Mouse (Mus musculus): ENCODE results near the gene Grcc10. TPM values are rescaled to one million over a fixed set of nuclear protein-coding genes. Genes with fewer than 3 reads are reported as not detected.

The Grcc10 gene
- polyA plus RNA-seq, 1 experiment from 2014 or later: 43.6 TPM

GRCm38 (mm10) chr6:124693243-124693981, 47.8 kb downstream of the Grcc10 start:
- Histone ChIP-seq H3K27ac (no peak overlapping the region), H3K36me3 (ENCODE audit: inconsistent target) (no peaks in the 10 kb centered on the region), H3K79me2 (ENCODE audit: inconsistent target) (peaks cover 18% of the 10 kb centered on the region; the same call in 1 of the 2 replicates), H3K4me3 (ENCODE audit: inconsistent target) (no peak overlapping the region)
- WGBS (ENCODE audit: missing documents): 75% methylated on average over 15 of the region's 15 CpGs

GRCm38 (mm10) chr6:124690517-124690916, 50.7 kb downstream of the Grcc10 start:
- no peak overlapping the region for H3K27ac ChIP-seq
- H3K36me3 ChIP-seq (ENCODE audit: inconsistent target): no peaks in the 10 kb centered on the region
- 84% methylated on average over 3 of the region's 3 CpGs for WGBS (ENCODE audit: missing documents)
- H3K4me3 ChIP-seq (ENCODE audit: inconsistent target): no peak overlapping the region
- H3K79me2 ChIP-seq (ENCODE audit: inconsistent target): peaks cover 26% of the 10 kb centered on the region; the same call in 1 of the 2 replicates

Other genes with a start within 250 kb of the Grcc10 start
- 2.9 to 4.9 TPM (median 3.0 TPM) in 3 replicates for gene C1rl, start 248.3 kb downstream of the Grcc10 start, polyA plus RNA-seq (2018)
- gene C1ra, start 229.0 kb downstream of the Grcc10 start, polyA plus RNA-seq (2018): 3.5 to 6.5 TPM (median 4.8 TPM) in 3 replicates
- gene C1s1, start 199.0 kb downstream of the Grcc10 start, polyA plus RNA-seq (2018): not detected in 3 replicates
- not detected in 3 replicates for gene C1rb, start 171.1 kb downstream of the Grcc10 start, polyA plus RNA-seq (2018)
- not detected in 3 replicates for gene C1s2, start 105.3 kb downstream of the Grcc10 start, polyA plus RNA-seq (2018)
- gene Lpcat3, start 78.3 kb downstream of the Grcc10 start, polyA plus RNA-seq (2018): 42.1 to 61.4 TPM (median 45.7 TPM) in 3 replicates
- gene Emg1, start 29.2 kb downstream of the Grcc10 start, polyA plus RNA-seq (2018): 27.4 to 82.6 TPM (median 54.2 TPM) in 3 replicates
- 84.2 to 177 TPM (median 93.5 TPM) in 3 replicates for gene Phb2, start 29.0 kb downstream of the Grcc10 start, polyA plus RNA-seq (2018)
- gene Ptpn6, start 2.7 kb downstream of the Grcc10 start, polyA plus RNA-seq (2018): 172 to 251 TPM (median 215 TPM) in 3 replicates
- not detected in 3 replicates for gene Gm45234, start 14.6 kb upstream of the Grcc10 start, polyA plus RNA-seq (2018)
- 17.0 to 35.6 TPM (median 21.7 TPM) in 3 replicates for gene Atn1, start 15.2 kb upstream of the Grcc10 start, polyA plus RNA-seq (2018)
- 4.8 to 9.6 TPM (median 6.7 TPM) in 3 replicates for gene Eno2, start 28.3 kb upstream of the Grcc10 start, polyA plus RNA-seq (2018)
- not detected in 3 replicates for gene Lrrc23, start 38.4 kb upstream of the Grcc10 start, polyA plus RNA-seq (2018)
- gene Spsb2, start 67.3 kb upstream of the Grcc10 start, polyA plus RNA-seq (2018): 24.2 to 48.9 TPM (median 43.2 TPM) in 3 replicates
- 195 to 347 TPM (median 203 TPM) in 3 replicates for gene Tpi1, start 72.9 kb upstream of the Grcc10 start, polyA plus RNA-seq (2018)
- gene Usp5, start 88.1 kb upstream of the Grcc10 start, polyA plus RNA-seq (2018): 61.4 to 91.7 TPM (median 71.1 TPM) in 3 replicates
- 3.2 to 22.0 TPM (median 8.6 TPM) in 3 replicates for gene Cdca3, start 88.2 kb upstream of the Grcc10 start, polyA plus RNA-seq (2018)
- gene Gnb3, start 98.9 kb upstream of the Grcc10 start, polyA plus RNA-seq (2018): 0.27 TPM in 1 of 3 replicates, not detected in the others
- 9.8 to 27.6 TPM (median 12.3 TPM) in 3 replicates for gene P3h3, start 116.4 kb upstream of the Grcc10 start, polyA plus RNA-seq (2018)
- 20.0 to 195 TPM (median 70.2 TPM) in 3 replicates for gene Gpr162, start 122.6 kb upstream of the Grcc10 start, polyA plus RNA-seq (2018)
- 49.3 to 211 TPM (median 83.5 TPM) in 3 replicates for gene Cd4, start 146.8 kb upstream of the Grcc10 start, polyA plus RNA-seq (2018)
- 1.5 to 1.8 TPM (median 1.5 TPM) in 3 replicates for gene Lag3, start 170.3 kb upstream of the Grcc10 start, polyA plus RNA-seq (2018)
- 540 to 1,227 TPM (median 1,212 TPM) in 3 replicates for gene Ptms, start 178.7 kb upstream of the Grcc10 start, polyA plus RNA-seq (2018)
- gene Mlf2, start 190.0 kb upstream of the Grcc10 start, polyA plus RNA-seq (2018): 179 to 203 TPM (median 199 TPM) in 3 replicates
- gene Cops7a, start 224.2 kb upstream of the Grcc10 start, polyA plus RNA-seq (2018): 42.8 to 68.7 TPM (median 51.4 TPM) in 3 replicates